Mouse (Mus musculus): ENCODE data around the gene Hmgcs2.

DNA sequence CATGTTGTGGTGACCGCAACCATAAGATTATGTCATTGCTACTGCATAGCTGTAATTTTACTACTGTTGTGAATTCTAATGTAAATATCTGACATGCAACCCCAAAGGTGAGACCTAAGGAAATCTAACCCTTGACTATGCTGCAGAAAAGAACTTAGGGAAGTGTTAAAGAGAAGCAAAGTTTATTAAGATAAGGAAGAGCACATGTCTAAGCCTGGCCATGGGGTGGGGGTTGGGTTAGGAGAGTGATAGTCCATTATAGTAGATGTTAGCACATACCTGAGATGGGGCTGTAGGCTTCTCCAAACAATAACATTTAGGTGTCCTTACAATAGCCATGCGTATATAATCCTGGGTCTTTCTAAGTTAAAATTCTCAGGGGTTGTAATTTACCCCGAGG lies 63.0 kb downstream of the Hmgcs2 start:
- TF ChIP-seq CTCF (IDR thresholded peaks at IDR 0.05; ENCODE audit: extremely low read depth, insufficient read length, insufficient replicate concordance, low read depth, low read length) (no peak), POLR2A (IDR thresholded peaks at IDR 0.05; ENCODE audit: low read depth, low read length) (no peak)

Data from small intestine, adult 2 months (tissue).